Mouse (Mus musculus) kidney, adult 2 months (tissue): ENCODE results near the gene Sqstm1.

Experiments
- CTCF ChIP-seq: fragments of 200-500 bp; conservative IDR thresholded peaks from 2 replicates; pipeline ENCODE4 v1.5.1; 2011; ENCODE audit warnings: low read depth, mild to moderate bottlenecking, control low read depth, low read length, moderate library complexity, mixed read lengths; ENCODE audit not compliant: insufficient read depth, insufficient read length
- POLR2A ChIP-seq: fragments of 200-500 bp; IDR thresholded peaks from one replicate; pipeline ENCODE4 v1.6.1; 2011; ENCODE audit warnings: low read depth, low read length, control low read depth

DNA sequence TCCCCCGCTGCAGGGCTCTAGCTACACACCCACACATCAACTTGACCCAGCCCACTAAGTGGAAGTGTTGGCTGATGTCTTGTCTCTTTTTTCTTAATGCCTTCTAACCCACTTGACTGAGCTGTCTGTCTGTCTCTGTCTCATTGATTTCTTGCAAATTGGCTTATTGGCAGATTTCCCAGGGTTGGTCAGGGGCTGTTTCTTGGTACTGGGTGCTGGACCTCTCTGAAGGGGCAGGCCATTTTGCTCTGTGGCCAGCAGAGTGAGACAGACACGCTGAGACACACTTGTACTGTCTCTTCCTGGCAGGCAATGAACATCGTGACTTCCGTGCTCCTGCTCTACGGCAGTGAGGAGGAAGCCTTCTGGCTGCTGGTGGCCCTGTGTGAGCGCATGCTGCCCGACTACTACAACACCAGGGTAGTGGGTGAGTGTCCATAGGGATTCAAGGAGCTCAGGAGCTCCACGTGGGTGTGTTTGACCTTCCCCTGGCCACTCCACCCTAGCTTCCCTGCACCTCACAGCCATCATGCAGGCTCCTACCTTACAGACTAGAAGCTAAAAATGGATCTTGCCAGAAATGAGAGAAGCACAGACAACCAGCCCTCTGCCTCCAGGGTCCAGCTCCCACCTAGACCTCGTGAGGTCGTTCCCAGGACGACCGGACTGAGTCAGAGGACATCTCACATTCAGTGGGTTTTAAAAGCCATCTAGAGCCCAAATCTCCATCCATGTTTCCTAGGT is 55.7 kb downstream of the Sqstm1 start:
- 0 out of 2 replicates have a peak, but pooled peaks have one; percentile 21 for TF ChIP-seq CTCF
- no peak for TF ChIP-seq POLR2A
